Mouse (Mus musculus) 3T3-L1 (cell line): ENCODE measurements around the gene Arhgef7.
A peak's percentile ranks its signal among the peaks of the same experiment; 100 is the strongest.

Experiments used
- DNase-seq: peaks from one replicate; pipeline ENCODE4 v3.0.0-alpha.2; 2015; ENCODE audit warnings: low read depth, low spot score

The Arhgef7 gene

GRCm38 (mm10) chr8:11797128-11797527, 69.6 kb downstream of the Arhgef7 start:
- DNase-seq: no peak

- peak; percentile 76 for DNase-seq
These were observed 70.4 kb downstream of the Arhgef7 start for GRCm38 (mm10) chr8:11797729-11798479.

DNA sequence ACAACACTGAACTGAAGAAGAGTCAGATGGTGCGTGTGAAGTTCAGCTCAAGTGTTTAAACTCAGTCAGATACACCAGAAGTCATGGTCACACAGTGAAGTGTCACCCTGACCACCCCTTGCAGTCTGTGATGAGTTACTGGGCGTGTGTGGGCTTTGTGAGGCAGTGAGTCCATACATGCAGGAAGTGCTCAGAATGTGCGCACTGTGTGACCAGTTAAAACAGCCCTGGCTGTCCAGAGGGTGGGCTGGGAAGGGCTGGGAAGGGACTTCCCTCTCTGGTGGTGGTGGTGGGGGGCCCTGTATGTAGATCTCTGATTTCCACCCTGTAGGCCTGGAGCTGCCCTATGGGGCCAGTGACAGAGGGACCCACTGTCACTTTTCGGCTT, 71.0 kb downstream of the Arhgef7 start:
- DNase-seq: no peak

GRCm38 (mm10) chr8:11799098-11799497, 71.6 kb downstream of the Arhgef7 start:
- no peak for DNase-seq

DNA sequence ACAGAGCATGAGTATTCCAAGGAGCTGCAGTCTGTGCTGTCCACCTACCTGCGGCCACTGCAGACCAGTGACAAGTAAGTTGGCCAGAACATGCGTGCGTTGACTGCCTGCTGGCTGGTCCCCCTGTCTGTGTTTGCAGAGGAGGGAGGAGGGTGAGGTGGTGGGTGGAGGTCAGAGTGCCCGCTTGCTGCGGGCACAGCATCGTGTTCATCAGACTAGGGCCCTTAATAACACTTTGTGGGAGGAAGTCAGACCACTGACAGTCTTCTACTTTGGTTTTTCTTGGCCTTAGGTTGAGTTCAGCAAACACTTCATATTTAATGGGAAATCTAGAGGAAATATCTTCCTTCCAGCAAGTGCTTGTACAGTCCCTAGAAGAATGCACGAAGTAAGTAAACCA, 73.0 kb downstream of the Arhgef7 start:
- no peak for DNase-seq

GRCm38 (mm10) chr8:11801571-11801970, 74.0 kb downstream of the Arhgef7 start:
- DNase-seq: peak; percentile 92

DNA sequence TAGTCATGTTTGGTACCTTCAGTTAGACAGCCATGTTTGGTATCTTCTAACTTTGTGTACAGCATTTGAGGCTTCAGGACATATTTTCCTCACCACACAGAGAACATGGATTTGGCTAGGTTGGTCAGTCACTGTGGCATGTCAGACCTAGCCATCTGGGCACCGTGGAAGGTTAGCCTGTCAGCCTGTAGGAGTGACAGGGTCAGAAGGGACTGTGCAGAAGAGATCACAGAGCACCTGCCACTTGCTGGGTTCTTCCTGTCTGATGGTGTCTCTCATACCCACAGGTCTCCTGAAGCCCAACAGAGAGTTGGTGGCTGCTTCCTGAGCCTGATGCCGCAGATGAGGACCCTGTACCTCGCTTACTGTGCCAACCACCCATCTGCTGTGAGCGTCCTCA, 77.4 kb downstream of the Arhgef7 start:
- DNase-seq: no peak

GRCm38 (mm10) chr8:11806252-11806651, 78.7 kb downstream of the Arhgef7 start:
- no peak for DNase-seq

DNA sequence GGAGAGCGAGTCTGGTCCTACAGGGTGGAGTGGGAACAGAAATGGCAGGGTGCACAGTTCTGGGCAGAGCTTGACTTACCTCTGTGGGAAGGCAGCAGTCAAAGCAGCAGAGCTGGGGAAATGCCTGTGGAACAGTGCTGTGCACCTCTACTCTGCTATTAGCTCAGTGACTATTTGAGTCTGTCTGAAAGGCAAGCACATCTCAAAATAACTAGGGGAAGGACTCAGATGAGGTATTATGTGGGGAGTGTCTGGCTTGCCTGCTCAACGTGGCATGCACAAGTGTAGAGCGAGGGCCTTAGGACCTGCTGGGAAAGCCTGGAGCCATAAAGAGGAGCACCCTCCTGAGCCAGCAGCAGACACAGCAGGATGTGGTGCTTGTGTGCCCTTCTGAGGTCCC, 79.8 kb downstream of the Arhgef7 start:
- no peak for DNase-seq

- DNase-seq: no peak
These were observed 80.5 kb downstream of the Arhgef7 start for GRCm38 (mm10) chr8:11808047-11808446.

- no peak for DNase-seq
These were observed 82.9 kb downstream of the Arhgef7 start for GRCm38 (mm10) chr8:11810426-11810825.

GRCm38 (mm10) chr8:11813801-11814200, 86.3 kb downstream of the Arhgef7 start:
- DNase-seq: no peak

DNA sequence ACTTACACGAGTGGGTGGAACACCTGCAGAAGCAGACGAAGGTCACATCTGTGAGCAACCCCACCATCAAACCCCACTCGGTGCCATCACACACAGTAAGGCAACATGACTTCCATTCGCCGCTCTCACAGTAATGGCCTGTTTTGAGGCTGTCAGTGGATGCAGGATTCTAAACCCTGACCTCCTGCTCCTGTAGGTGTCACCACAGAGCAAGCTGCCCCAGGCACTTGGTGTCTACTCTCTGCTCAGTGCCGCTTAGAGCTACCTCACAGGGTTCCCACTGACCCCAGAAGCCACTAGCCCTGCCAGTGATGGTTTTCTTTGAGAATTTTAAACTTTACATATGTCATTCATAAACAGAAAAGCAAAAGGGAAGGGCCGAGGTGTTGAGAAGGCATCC, 87.7 kb downstream of the Arhgef7 start:
- no peak for DNase-seq

DNA sequence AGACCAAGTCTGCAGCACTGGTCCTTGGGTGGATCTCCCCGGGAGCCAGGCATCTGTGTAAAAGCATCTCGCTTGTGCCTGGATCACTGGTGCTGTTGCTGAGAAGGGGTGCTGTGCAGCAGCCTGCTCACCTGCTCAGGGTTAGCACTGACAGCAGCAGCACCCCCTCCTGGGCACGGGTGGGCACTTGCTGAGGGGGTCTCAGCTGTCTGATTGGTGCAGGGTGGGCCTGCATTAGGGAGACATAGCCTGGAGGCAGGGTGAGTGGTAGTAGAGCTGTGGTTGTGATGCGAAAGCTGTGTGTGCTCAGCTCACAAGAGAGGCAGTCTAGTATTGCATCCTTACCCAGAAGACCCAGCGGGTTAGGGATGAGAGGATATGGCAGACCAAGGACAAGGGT, 92.6 kb downstream of the Arhgef7 start:
- no peak for DNase-seq

DNA sequence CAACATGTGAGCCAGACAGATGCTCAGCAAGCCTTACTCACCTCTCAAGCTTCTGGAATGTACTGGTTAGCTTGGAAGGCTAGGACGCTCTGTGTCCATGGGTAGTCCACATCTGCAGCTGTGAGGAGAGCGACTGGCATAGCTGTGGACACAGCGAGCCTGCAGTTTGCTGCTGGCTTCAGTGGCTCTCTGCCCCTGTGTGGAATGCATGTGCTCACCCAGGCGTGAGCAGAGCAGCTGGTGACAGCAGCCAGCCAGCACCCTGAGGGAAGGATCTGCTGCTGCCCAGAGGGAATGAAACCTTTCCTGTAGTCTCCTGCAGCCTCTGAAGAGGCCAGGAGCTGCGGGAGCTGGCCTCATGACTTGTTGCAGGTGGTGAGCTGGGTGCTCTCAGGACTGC, 93.0 kb downstream of the Arhgef7 start:
- DNase-seq: no peak

DNA sequence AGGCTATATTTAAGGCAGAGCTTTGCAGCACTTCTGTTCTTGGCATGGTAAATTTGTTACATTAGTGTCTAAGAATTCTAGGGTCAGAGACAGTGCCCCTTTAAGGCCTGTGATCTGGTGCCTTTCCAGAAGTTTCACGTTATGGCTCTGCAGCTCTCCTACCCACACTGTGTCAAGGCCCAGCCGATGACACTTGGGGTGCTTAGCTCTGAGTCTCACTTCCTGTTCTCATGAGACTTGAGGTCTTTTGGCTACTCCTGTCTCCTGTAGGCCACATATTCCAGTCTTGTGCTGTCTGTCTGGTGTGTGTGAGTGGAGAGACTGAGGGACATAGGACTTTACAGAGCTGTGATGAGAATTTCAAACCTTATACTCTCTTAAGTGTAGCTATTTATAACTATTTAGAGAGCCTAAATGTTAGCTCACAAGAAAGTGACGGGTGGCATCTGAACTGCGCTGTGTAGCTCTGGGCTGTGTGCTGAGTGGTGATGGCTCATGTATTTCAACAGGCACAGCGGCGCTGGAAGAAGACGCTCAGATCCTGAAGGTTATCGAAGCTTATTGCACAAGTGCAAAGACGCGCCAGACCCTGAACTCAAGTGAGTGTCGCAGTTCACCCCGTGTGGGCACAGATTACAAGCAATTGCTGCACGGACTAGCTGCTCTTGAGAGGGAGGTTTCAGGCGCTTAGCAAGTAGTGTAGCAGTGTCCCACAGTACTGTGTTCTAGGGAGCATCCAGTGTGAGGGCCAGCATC, 94.1 kb downstream of the Arhgef7 start:
- no peak for DNase-seq

DNA sequence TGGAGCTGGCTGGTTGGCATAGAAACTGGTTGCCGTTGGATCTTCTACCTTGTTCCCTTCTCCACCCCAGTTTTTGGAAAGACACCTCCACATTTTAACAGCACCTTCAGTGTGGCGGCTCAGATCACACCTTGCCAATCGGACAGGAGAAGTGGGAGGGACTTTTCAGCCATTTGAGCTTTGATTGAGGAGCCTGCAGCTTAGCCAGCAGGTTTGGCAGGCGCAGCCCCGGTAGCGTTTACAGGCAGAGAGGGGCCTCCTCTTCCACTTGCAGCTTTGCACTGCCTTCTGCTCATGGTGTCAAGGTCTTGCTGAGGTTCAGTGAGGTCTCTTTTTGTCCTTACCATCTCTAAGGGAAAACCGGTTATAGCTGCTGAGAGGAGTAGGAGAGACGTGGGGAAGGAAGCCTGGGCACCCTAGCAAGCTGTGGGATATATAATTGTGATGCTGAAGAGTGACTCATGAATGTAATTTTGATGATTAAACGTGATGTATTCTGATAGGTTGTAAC, 95.1 kb downstream of the Arhgef7 start:
- no peak for DNase-seq

- no peak for DNase-seq
These were observed 98.2 kb downstream of the Arhgef7 start for GRCm38 (mm10) chr8:11825756-11826155.

GRCm38 (mm10) chr8:11827312-11827711, 99.8 kb downstream of the Arhgef7 start:
- DNase-seq: no peak

DNA sequence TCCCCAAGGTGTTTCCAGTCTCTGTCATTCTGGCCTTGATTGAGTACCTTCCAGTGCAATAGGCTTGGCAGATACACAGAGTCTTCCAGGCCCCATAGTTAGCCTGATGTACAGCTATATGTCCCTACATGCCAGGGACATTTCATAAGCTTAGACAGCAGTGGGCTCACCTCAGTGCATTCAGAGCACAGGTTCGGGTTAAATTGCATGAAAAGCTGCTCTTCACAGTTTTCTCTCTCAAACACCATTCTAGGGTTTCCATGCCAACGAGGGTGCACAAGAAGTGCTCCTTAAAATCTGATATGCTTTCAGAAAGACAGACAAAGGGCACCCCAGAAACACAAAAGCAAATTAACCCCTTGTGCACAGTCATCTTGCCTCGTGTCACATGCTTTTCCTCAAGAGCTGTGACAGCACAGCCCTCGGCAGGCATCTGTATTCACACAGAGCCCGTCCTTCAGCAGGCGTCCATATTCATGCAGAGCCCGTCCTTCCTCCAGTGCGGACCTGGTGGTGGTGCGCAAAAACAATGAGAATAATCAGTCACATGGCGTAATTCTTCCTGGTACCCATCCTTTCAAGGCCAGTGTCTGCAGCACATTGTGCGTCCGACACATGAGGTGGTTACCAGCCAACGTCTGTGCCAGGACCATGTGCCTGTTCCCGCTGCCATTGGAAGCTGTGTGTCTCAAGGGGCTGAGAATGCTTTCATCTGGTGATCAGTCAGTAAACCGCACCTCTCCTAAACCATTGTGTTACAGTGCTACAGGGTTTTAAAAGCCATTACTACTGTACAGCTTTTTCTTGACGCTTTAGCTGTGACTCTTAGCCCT, 102.9 kb downstream of the Arhgef7 start:
- no peak for DNase-seq

GRCm38 (mm10) chr8:11831174-11831573, 103.7 kb downstream of the Arhgef7 start:
- DNase-seq: no peak

DNA sequence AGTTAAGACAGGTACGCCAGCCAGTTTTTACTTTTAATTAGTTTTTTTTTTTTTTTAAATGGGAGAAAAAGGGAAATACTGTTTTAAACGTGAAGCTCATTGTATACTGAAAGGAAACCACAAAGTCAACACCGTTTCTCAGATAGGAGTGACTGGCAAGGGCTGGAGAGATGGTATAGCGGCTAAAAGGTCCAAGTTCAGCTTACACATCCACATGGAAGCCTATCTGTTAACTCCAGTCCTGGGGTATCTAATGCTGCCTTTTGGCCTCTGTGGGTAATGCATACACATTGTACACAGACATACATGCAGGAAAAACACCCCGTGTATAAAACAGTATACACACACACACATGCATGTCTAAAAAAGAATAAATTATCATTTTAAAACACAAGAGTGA, 104.4 kb downstream of the Arhgef7 start:
- DNase-seq: no peak
